Mouse (Mus musculus) thymus, adult 2 months (tissue): Measurements from ENCODE around the gene Gpalpp1.

Experiments
- CTCF ChIP-seq: fragments of 200-500 bp; IDR thresholded peaks from 2 replicates; pipeline ENCODE4 v1.5.1; 2012; ENCODE audit warnings: mild to moderate bottlenecking, control low read depth, low read length, moderate library complexity, borderline replicate concordance; ENCODE audit not compliant: control insufficient read depth, poor library complexity, insufficient read depth; ENCODE audit errors: extremely low read depth
- POLR2A ChIP-seq: fragments of 200-500 bp; IDR thresholded peaks from 2 replicates; pipeline ENCODE4 v1.6.1; 2012; ENCODE audit warnings: mild to moderate bottlenecking, low read length, control low read depth, moderate library complexity; ENCODE audit not compliant: control insufficient read depth, poor library complexity, insufficient read depth; ENCODE audit errors: extremely low read depth

- TF ChIP-seq CTCF (no peak), POLR2A (no peak)
These were observed 56.8 kb downstream of the Gpalpp1 start for GRCm38 (mm10) chr14:76053726-76054125.
